Mouse (Mus musculus) heart, embryonic 14.5 days (tissue): ENCODE results near the gene Olfr1458. TPM values are rescaled to one million over a fixed set of nuclear protein-coding genes. Genes with fewer than 3 reads are reported as not detected.

Source experiments
- ATAC-seq: fragments of 200-750 bp; cut with Nextera tagmentation; 2 replicates; pipeline ENCODE4 v1.8.0; 2017; ENCODE audit warnings: low read depth, moderate TSS enrichment; ENCODE audit not compliant: insufficient number of reproducible peaks, insufficient read depth, low FRiP score
- H3K27ac ChIP-seq, 2 experiments: fragments of 200-500 bp in 1 of 2; fragments of 300-500 bp in 1 of 2; sonication (generic) in 1 of 2; replicated peaks in 1 of 2; 2 replicates each; pipeline ENCODE4 v1.5.1; 2012 to 2014; ENCODE audit warnings: low read depth in 2 of 2, low read length in 2 of 2, control low read depth in 1 of 2, mild to moderate bottlenecking in 1 of 2, mixed read lengths in 1 of 2; ENCODE audit not compliant: control insufficient read depth in 1 of 2, insufficient read depth in 1 of 2
- H3K27me3 ChIP-seq: fragments of 300-500 bp; sonication (generic); 2 replicates; pipeline ENCODE4 v1.6.1; 2014; ENCODE audit warnings: mild to moderate bottlenecking, low read length, control low read depth; ENCODE audit not compliant: control insufficient read depth, insufficient read depth
- H3K36me3 ChIP-seq: fragments of 300-500 bp; sonication (generic); 2 replicates; pipeline ENCODE4 v1.6.1; 2014; ENCODE audit warnings: mild to moderate bottlenecking, control low read depth, low read length, mixed read lengths; ENCODE audit not compliant: control insufficient read depth, insufficient read depth
- H3K4me1 ChIP-seq, 2 experiments: fragments of 200-500 bp in 1 of 2; fragments of 300-500 bp in 1 of 2; sonication (generic) in 1 of 2; 2 replicates each; pipeline ENCODE4 v1.6.1; 2012 to 2014; ENCODE audit warnings: low read length in 2 of 2, control low read depth in 1 of 2, mixed read lengths in 1 of 2; ENCODE audit not compliant: control insufficient read depth in 2 of 2, insufficient read depth in 2 of 2
- H3K4me2 ChIP-seq: fragments of 300-500 bp; sonication (generic); 2 replicates; pipeline ENCODE4 v1.6.1; 2014; ENCODE audit warnings: mild to moderate bottlenecking, low read length
- H3K4me3 ChIP-seq, 2 experiments: fragments of 200-500 bp in 1 of 2; fragments of 300-500 bp in 1 of 2; sonication (generic) in 1 of 2; 2 replicates each; pipeline ENCODE4 v1.5.1; 2012 to 2014; ENCODE audit warnings: low read length in 2 of 2, mild to moderate bottlenecking in 2 of 2, control low read depth in 1 of 2, low read depth in 1 of 2, moderate library complexity in 1 of 2; ENCODE audit not compliant: control insufficient read depth in 1 of 2, insufficient read depth in 1 of 2
- H3K9ac ChIP-seq: fragments of 300-500 bp; sonication (generic); 2 replicates; pipeline ENCODE4 v1.6.1; 2014; ENCODE audit warnings: mild to moderate bottlenecking, low read length
- H3K9me3 ChIP-seq: fragments of 300-500 bp; sonication (generic); 2 replicates; pipeline ENCODE4 v1.6.1; 2016; ENCODE audit warnings: low read length, control low read depth; ENCODE audit not compliant: control insufficient read depth
- WGBS: fragments of 180-500 bp; shearing (Covaris S2); extraction: QIAGEN DNeasy Blood & Tissue Kit; methylation state at CpG from one replicate; pipeline ENCODE4 v1.1.7; 2014; 5-methylcytosine and 5-hydroxymethylcytosine counted together
- polyA plus RNA-seq: library from polyadenylated mRNA; unstranded; fragments of >200 nt; fragmentation: Nextera tagmentation; extraction: Ambion mirVana; gene quantifications from 2 replicates; pipeline ENCODE4 v1.2.1, GENCODE M21; 2014

The Olfr1458 gene
- not detected in 2 replicates for polyA plus RNA-seq

GRCm38 (mm10) chr19:13106675-13107074 is at the start of gene Olfr1458:
Olfr1458 (minus strand) TSS chr19:13106775.
- H3K27ac ChIP-seq, result no peak within 1 kb of the TSS
- no peaks in the 10 kb centered on the region for H3K27me3 ChIP-seq
- H3K4me3 ChIP-seq, result no peak within 1 kb of the TSS
- no peaks in the 10 kb centered on the region for H3K36me3 ChIP-seq
- WGBS, result 63% methylated on average over 3 of the region's 3 CpGs
- H3K4me2 ChIP-seq, result no peak within 1 kb of the TSS
- no peak within 1 kb of the TSS for H3K9ac ChIP-seq
- peaks cover 8% of the 10 kb centered on the region; the same call in 1 of the 2 replicates for H3K9me3 ChIP-seq
- H3K4me1 ChIP-seq, result no peaks in the 10 kb centered on the region
- no peak for ATAC-seq

GRCm38 (mm10) chr19:13149449-13149848 is 42.9 kb upstream of the Olfr1458 start, which contains the start of gene Olfr1459:
Olfr1459 (minus strand) TSS chr19:13149549.
- Histone ChIP-seq H3K4me2 (no peak within 1 kb of the TSS), H3K9me3 (peaks cover 15% of the 10 kb centered on the region; the same call in 1 of the 2 replicates), H3K4me3 (no peak within 1 kb of the TSS), H3K27ac (no peak within 1 kb of the TSS), H3K9ac (no peak within 1 kb of the TSS), H3K4me1 (no peaks in the 10 kb centered on the region), H3K36me3 (no peaks in the 10 kb centered on the region), H3K27me3 (no peaks in the 10 kb centered on the region)
- ATAC-seq, result no peak
- 61% methylated on average over 1 of the region's 1 CpGs for whole genome bisulfite sequencing

GRCm38 (mm10) chr19:13097791-13098190 is 8.8 kb downstream of the Olfr1458 start, which contains the start of gene Olfr1457:
Olfr1457 (minus strand) TSS chr19:13097891.
- ATAC-seq, result no peak
- Histone ChIP-seq H3K9ac (no peak within 1 kb of the TSS), H3K4me3 (no peak within 1 kb of the TSS), H3K4me2 (no peak within 1 kb of the TSS), H3K36me3 (no peaks in the 10 kb centered on the region), H3K4me1 (no peaks in the 10 kb centered on the region), H3K27ac (no peak within 1 kb of the TSS), H3K27me3 (no peaks in the 10 kb centered on the region), H3K9me3 (peaks cover 7% of the 10 kb centered on the region; the same call in 1 of the 2 replicates)
- WGBS, result 48% methylated on average over 2 of the region's 2 CpGs

GRCm38 (mm10) chr19:13093908-13094307 is 12.7 kb downstream of the Olfr1458 start:
- H3K36me3 ChIP-seq, result no peaks in the 10 kb centered on the region
- H3K9me3 ChIP-seq, result peaks cover 7% of the 10 kb centered on the region
- no peak overlapping the region for H3K4me3 ChIP-seq
- WGBS, result 73% methylated on average over 1 of the region's 1 CpGs
- ATAC-seq, result no peak
- no peaks in the 10 kb centered on the region for H3K4me1 ChIP-seq
- H3K9ac ChIP-seq, result no peak overlapping the region
- no peak overlapping the region for H3K4me2 ChIP-seq
- H3K27me3 ChIP-seq, result no peaks in the 10 kb centered on the region
- no peak overlapping the region for H3K27ac ChIP-seq

- peaks cover 7% of the 10 kb centered on the region; the same call in 1 of the 2 replicates for H3K9me3 ChIP-seq
- H3K4me2 ChIP-seq, result no peak within 1 kb of the TSS
- no peak within 1 kb of the TSS for H3K4me3 ChIP-seq
- H3K27me3 ChIP-seq, result no peaks in the 10 kb centered on the region
- H3K36me3 ChIP-seq, result no peaks in the 10 kb centered on the region
- no peaks in the 10 kb centered on the region for H3K4me1 ChIP-seq
- H3K27ac ChIP-seq, result no peak within 1 kb of the TSS
- ATAC-seq, result no peak
- WGBS, result 54% methylated on average over 2 of the region's 2 CpGs
- H3K9ac ChIP-seq, result no peak within 1 kb of the TSS
Measured at GRCm38 (mm10) chr19:13060310-13060709, 46.3 kb downstream of the Olfr1458 start, which contains the start of gene Olfr1454. Olfr1454 (plus strand) TSS chr19:13060610.

Other genes starting within 250 kb of the Olfr1458 start
- not detected in 2 replicates for gene Olfr1444, start 249.5 kb downstream of the Olfr1458 start, polyA plus RNA-seq
- not detected in 2 replicates for gene Olfr1445, start 222.9 kb downstream of the Olfr1458 start, polyA plus RNA-seq
- gene Olfr1446, start 213.3 kb downstream of the Olfr1458 start, polyA plus RNA-seq, result not detected in 2 replicates
- gene Olfr1447, start 203.0 kb downstream of the Olfr1458 start, polyA plus RNA-seq, result not detected in 2 replicates
- gene Olfr1448, start 182.4 kb downstream of the Olfr1458 start, polyA plus RNA-seq, result not detected in 2 replicates
- gene Olfr1449, start 175.9 kb downstream of the Olfr1458 start, polyA plus RNA-seq, result not detected in 2 replicates
- gene Olfr1450, start 156.5 kb downstream of the Olfr1458 start, polyA plus RNA-seq, result not detected in 2 replicates
- not detected in 2 replicates for gene Olfr1451, start 111.8 kb downstream of the Olfr1458 start, polyA plus RNA-seq
- not detected in 2 replicates for gene Olfr1453, start 78.4 kb downstream of the Olfr1458 start, polyA plus RNA-seq
- gene Olfr1454, start 46.2 kb downstream of the Olfr1458 start, polyA plus RNA-seq, result not detected in 2 replicates
- gene Olfr1457, start 8.9 kb downstream of the Olfr1458 start, polyA plus RNA-seq, result not detected in 2 replicates
- not detected in 2 replicates for gene Olfr1459, start 42.8 kb upstream of the Olfr1458 start, polyA plus RNA-seq
- gene Olfr1461, start 56.2 kb upstream of the Olfr1458 start, polyA plus RNA-seq, result not detected in 2 replicates
- not detected in 2 replicates for gene Olfr1462, start 79.0 kb upstream of the Olfr1458 start, polyA plus RNA-seq
- not detected in 2 replicates for gene Olfr1463, start 124.6 kb upstream of the Olfr1458 start, polyA plus RNA-seq
- gene Olfr1465, start 208.8 kb upstream of the Olfr1458 start, polyA plus RNA-seq, result not detected in 2 replicates
- not detected in 2 replicates for gene Olfr1466, start 232.1 kb upstream of the Olfr1458 start, polyA plus RNA-seq